Mouse (Mus musculus) liver, adult 2 months (tissue): Measurements from ENCODE around the gene Ptp4a2.
A peak's percentile ranks its signal among the peaks of the same experiment; 100 is the strongest.

ENCODE experiments used
- CTCF ChIP-seq: fragments of 200-500 bp; IDR thresholded peaks from 2 replicates; pipeline ENCODE4 v1.5.1; 2011; ENCODE audit warnings: low read depth, low read length, control low read depth
- POLR2A ChIP-seq: fragments of 200-500 bp; IDR thresholded peaks from 2 replicates; pipeline ENCODE4 v1.6.1; 2011; ENCODE audit warnings: low read length, control low read depth; ENCODE audit not compliant: insufficient read depth; ENCODE audit errors: extremely low read depth

- TF ChIP-seq POLR2A, result no peak
- peak; percentile 52 for TF ChIP-seq CTCF
These were observed 25.8 kb upstream of the Ptp4a2 start for GRCm38 (mm10) chr4:129785178-129785577.
